Mouse (Mus musculus): Measurements from ENCODE around the gene Gm20521.

DNA sequence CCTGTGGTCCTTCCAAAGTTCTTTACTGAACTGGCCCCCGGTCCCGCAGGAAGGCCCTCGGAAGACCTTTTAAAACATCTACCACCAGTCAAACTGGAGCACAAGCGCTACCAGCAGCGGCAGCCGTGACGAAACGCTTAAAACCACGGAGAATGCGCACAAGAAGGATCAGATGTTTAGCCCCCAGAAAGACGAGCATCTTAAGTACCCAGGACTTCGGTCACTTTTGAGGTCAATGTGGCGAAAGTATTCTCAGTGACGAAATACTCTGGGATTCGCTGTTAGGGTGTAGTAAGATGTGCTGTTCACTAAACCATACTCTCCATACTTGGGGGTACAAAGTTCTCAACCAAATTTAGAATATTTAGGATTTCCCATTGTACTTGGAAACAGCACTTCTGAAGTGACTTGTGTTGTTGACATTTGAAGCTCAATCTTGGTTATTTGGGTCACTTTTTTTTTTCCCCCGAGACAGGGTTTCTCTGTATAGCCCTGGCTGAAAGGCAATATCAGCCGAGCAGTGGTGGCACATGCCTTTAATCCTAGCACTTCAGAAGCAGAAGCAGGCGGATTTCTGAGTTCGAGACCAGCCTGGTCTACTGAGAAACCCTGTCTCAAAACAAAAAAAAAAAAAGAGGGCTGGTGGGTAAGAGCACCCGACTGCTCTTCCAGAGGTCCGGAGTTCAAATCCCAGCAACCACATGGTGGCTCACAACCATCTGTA, 18.8 kb upstream of the Gm20521 start:
- no peak for TF ChIP-seq CTCF (IDR thresholded peaks at IDR 0.05; ENCODE audit: insufficient read depth, low read length)
- no peak for TF ChIP-seq POLR2A (IDR thresholded peaks at IDR 0.05; ENCODE audit: borderline replicate concordance, extremely low read depth, low read depth, low read length)

Measured in lung, adult 2 months (tissue).